Mouse (Mus musculus) embryo, embryonic 10 days (tissue): Measurements from ENCODE around the gene Nyx.
"Not testable (repeated sequence)": the region's sequence is repeated elsewhere in the genome, so short reads cannot be mapped to it uniquely, and the experiment has no call there.

ENCODE experiments used
- DNase-seq: peaks from one replicate; pipeline ENCODE4 v3.0.0-alpha.2; 2015; ENCODE audit warnings: low spot score

Nyx gene

DNA sequence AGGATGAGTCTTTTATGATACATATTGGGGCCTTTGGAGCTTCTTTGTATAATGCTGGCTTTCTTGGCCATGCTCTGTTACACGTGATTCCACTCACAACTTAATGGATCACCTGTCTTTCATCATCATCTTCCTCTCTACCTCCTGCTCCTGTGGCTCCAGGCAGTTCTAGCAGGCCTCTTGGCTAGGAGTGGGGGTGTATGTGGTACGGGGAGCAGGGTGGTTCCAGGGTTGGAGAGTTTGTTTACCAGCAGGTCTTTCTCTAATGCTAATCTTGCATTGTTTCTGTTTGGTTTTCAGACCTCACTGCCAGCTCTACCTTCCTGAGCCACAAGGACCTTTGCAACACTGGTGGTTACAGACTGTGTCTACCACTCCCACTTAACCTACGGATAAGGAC is at the start of gene Nyx:
Gene Nyx (plus strand): TSS at position 301 of the 400 bp plus-strand sequence.
- no peak for DNase-seq

DNA sequence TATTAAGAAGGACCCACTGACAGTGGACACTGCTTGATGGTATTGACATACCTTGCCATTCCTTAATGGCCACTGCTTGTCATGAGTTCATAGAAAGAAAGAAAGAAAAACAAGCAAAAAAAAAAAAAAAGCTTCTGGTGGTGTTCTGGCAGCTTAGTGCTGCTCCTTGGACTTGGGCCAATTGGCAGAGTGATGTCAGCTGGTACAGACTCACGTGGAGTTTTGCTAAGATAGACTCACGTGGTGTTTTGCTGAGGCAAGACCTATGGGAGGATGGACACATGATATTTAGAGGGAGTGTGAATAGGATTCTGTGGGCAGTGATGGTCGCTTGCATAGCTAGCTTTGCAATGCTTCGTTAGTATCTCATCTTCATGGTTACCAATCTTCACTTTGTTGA is 43.9 kb upstream of the Nyx start:
- no peak for DNase-seq

- no peak for DNase-seq
These were observed 34.5 kb upstream of the Nyx start for GRCm38 (mm10) chrX:13431421-13431820.

- not testable (repeated sequence) for DNase-seq
These were observed 29.9 kb upstream of the Nyx start for GRCm38 (mm10) chrX:13436042-13436441.

DNA sequence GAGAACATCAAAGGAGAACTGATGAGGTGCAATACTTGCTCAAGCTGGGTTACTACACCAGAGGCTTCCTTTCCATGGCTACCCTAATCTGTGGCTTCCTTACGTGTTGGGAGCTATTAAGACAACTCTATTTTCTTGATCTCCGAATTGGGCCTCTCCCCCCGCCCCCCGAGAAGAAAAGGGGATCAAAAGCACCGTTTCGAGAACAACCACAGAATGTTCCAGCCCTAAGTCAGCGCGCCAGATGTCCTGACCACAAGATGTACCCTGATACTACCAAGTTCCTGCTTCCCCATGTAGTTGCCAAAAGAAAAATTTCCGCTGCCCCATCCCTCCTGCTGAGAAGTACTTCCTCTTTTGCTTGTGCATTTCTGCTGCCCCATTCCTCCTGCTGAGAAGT is 9.4 kb upstream of the Nyx start:
- not testable (repeated sequence) for DNase-seq

DNA sequence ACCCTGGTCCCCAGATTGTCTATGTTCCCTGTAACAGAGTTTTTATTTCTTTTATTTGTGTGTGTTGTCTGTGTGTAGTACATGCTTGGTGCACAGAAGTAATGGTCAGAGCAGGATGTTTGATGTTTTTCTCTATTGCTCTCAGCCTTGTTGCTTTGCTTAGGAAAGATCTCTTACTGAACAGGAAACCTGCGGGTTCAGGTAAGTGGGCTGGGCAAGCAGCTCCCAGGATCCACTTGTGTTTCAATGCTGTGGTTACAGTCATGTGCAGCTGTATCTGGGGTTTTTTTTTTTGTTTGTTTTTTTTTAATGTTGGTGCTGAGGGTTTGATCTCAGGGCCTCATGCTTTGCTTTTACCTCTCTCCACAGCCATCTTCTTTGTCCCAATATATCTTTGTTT is 7.1 kb upstream of the Nyx start:
- DNase-seq: no peak

GRCm38 (mm10) chrX:13461266-13462261 is 4.3 kb upstream of the Nyx start:
- DNase-seq: peak; percentile 86

DNA sequence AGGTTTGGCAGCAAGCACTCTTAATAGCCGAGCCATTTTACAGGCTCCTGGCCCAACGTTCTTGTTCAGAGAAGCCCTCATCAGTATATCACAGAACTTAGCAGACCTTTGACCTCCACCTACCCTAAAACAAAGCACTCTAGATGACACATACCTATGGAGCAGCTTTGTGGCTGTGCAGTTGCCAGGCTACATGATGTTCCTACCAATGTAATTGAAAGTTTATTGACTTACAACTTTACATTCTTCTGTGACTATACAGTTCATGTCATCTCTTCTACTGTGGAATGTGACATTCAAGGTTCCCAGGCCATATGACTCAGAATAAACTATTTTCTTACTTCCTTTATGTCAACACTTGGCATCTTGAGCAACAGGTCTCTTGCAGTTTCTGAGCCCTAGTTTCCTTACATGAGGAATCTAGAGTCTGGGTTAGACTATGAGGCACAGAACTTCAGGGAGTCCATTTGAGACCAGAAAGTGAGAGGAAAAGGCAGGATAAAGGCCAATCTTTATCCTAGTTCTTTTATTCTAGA is 2.9 kb upstream of the Nyx start:
- no peak for DNase-seq

DNA sequence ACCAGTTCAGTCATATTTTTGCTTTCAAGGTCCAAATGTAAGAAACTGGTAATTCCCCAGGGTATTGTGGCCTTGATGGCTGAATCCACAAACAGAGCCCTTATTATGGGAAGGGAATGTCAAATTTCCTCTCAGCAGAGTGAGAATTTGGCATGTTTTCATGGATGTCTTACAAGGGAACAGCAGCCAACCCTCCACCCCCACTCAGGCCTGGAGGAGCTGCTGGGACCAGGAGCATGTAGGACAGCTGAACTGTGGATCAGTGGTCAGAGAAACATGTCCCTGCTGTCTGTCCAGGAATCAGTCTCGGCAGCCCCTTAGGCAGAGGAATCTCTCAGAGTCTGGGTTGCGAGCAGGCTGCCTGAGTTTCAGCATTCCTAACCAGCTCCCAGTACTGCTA is 771 bp downstream of the Nyx start:
- DNase-seq: no peak

DNA sequence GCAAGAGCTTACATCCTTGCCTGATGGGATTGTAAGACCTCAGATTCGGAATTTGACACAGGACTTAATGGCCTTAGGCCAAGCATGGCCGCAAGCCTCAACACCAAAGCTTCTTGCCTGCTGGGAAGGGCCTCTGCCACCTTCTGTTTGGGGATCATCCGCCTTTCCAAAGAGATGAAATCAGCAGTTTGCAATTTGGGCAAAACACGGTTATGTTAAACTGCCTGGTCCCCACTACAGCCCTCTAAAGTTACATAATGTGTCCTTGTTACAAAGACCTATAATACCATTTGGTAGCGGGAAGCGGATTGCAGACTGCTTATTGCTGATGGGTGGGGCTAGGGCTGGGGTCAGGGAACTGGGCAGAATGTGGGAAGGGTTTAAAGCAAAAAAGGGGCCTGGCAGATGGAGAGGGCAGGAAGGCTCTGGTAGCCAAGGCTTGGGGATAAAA is 1.2 kb downstream of the Nyx start:
- DNase-seq: no peak

- DNase-seq: no peak
These were observed 3.5 kb downstream of the Nyx start for GRCm38 (mm10) chrX:13469160-13470116.

GRCm38 (mm10) chrX:13471925-13472324 is 6.0 kb downstream of the Nyx start:
- no peak for DNase-seq

- DNase-seq: no peak
These were observed 6.9 kb downstream of the Nyx start for GRCm38 (mm10) chrX:13472751-13473225.

DNA sequence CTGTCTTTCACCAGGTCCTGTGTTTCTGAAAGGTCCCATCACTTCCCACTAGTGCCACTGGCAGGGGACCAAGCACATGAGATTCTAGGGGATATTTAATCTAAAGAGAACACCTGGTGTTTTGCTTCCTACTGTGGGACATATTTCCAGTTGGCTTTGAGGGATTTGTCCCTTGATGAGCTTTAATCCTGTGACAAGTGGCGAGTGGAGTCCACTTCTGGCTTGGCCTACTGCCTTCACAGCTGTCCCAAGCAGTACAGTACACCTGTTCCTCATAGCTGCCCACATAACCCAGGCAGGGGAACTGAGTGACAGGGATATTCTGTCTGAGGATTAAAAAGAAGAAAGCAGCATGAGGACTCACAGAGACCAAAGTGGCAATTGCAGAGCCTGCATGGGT is 9.5 kb downstream of the Nyx start:
- DNase-seq: no peak

GRCm38 (mm10) chrX:13477596-13477995 is 11.7 kb downstream of the Nyx start:
- no peak for DNase-seq

GRCm38 (mm10) chrX:13478298-13478697 is 12.4 kb downstream of the Nyx start:
- DNase-seq: no peak

DNA sequence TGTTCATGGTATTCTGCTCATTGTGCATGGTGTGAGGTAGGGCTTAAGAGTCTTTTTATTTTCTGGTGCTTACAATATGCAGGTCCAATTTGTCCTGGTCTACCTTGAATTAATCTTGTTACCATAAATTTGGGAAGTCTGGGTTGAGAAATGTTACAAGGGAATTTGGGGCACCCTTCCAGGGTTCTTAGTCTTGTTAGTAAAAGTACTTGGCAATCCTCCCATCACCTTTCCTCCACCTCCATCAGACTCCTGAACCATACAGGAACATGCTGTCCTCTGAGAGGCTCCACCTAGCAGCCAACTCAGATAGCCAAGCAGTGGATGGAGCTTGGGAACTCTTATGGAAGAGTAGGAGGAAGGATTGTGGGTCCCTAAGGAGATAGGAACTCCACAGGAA is 13.7 kb downstream of the Nyx start:
- no peak for DNase-seq

DNA sequence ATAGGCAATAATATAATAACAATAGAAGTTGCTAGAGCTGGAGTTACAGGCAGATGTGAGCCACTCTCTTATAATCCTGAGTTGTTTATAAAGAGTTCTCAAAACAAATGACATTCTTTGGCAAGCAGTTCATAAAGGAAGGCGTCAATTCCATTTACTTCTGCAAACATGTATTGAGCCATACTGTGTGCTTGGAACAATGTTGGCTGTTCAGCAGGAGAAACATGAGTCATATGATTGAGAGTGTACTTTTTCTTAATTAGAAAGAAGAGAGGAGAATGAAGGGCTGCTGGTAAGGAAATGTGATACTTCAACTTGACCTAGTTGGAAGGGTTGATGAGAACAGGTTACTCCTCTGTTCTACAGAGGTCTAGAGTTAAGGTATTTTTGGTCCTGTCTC is 16.7 kb downstream of the Nyx start:
- DNase-seq: no peak

GRCm38 (mm10) chrX:13484447-13484846 is 18.5 kb downstream of the Nyx start:
- DNase-seq: no peak

- no peak for DNase-seq
These were observed 23.1 kb downstream of the Nyx start for GRCm38 (mm10) chrX:13489001-13489400.

DNA sequence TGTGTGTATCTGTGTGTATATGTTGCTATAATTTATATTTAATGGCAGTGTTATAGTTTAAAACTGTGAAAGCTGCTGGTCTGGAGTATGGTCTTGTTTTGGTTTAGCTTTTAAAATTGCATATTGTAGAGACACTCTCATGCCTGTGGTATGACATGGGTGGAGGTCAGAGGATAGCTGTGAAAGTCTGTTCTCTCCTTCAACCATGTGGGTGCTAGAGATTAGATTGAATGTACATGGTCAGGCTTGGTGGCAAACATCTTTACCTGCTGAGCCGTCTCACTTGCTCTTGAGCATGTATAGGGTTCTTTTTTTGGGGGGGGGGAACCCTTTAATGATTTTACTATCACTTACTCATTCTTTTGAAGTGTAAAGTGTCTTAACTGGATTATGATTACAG is 23.9 kb downstream of the Nyx start:
- DNase-seq: no peak

- no peak for DNase-seq
These were observed 25.0 kb downstream of the Nyx start for GRCm38 (mm10) chrX:13490941-13491340.
